Mouse (Mus musculus) intestine, embryonic 15.5 days (tissue): ENCODE data around the gene Gmds. TPM values are rescaled to one million over a fixed set of nuclear protein-coding genes. Genes with fewer than 3 reads are reported as not detected.

ENCODE experiments used
- ATAC-seq: fragments of 200-750 bp; cut with Nextera tagmentation; 2 replicates; pipeline ENCODE4 v1.8.0; 2017; ENCODE audit warnings: moderate TSS enrichment, moderate library complexity
- H3K27ac ChIP-seq: fragments of 300-500 bp; sonication (generic); 2 replicates; pipeline ENCODE4 v1.5.1; 2015; ENCODE audit warnings: mild to moderate bottlenecking, inconsistent platforms
- H3K27me3 ChIP-seq: fragments of 300-500 bp; sonication (generic); replicated peaks from 2 replicates; pipeline ENCODE4 v1.6.1; 2015; ENCODE audit warnings: inconsistent platforms
- H3K36me3 ChIP-seq: fragments of 300-500 bp; sonication (generic); 2 replicates; pipeline ENCODE4 v1.6.1; 2015; ENCODE audit warnings: inconsistent platforms
- H3K4me1 ChIP-seq: fragments of 300-500 bp; sonication (generic); replicated peaks from 2 replicates; pipeline ENCODE4 v1.6.1; 2015; ENCODE audit warnings: inconsistent platforms
- H3K4me2 ChIP-seq: fragments of 300-500 bp; sonication (generic); replicated peaks from 2 replicates; pipeline ENCODE4 v1.6.1; 2015; ENCODE audit warnings: mild to moderate bottlenecking, inconsistent platforms
- H3K4me3 ChIP-seq: fragments of 300-500 bp; sonication (generic); replicated peaks from 2 replicates; pipeline ENCODE4 v1.5.1; 2015; ENCODE audit warnings: inconsistent platforms
- H3K9ac ChIP-seq: fragments of 300-500 bp; sonication (generic); 2 replicates; pipeline ENCODE4 v1.6.1; 2015; ENCODE audit warnings: inconsistent platforms
- H3K9me3 ChIP-seq: fragments of 300-500 bp; sonication (generic); 2 replicates; pipeline ENCODE4 v1.6.1; 2016; ENCODE audit warnings: inconsistent platforms
- WGBS: fragments of 180-500 bp; shearing (Covaris S2); methylation state at CpG from one replicate; pipeline ENCODE4 v1.1.7; 2015; 5-methylcytosine and 5-hydroxymethylcytosine counted together
- polyA plus RNA-seq: library from polyadenylated mRNA; unstranded; fragments of >200 nt; fragmentation: Nextera tagmentation; extraction: Ambion mirVana; gene quantifications from 2 replicates; pipeline ENCODE4 v1.2.1, GENCODE M21; 2015

The Gmds gene
- polyA plus RNA-seq, 1 experiment from 2014 or later: 170 TPM

GRCm38 (mm10) chr13:32312663-32313062 lies 25.9 kb downstream of the Gmds start:
- WGBS: 80% methylated on average over 3 of the region's 3 CpGs
- H3K9ac ChIP-seq: no peak overlapping the region
- H3K4me3 ChIP-seq: no peak overlapping the region
- H3K9me3 ChIP-seq: no peaks in the 10 kb centered on the region
- H3K27ac ChIP-seq: no peak overlapping the region
- H3K36me3 ChIP-seq: no peaks in the 10 kb centered on the region
- no peak for ATAC-seq
- H3K27me3 ChIP-seq: no peaks in the 10 kb centered on the region
- no peak overlapping the region for H3K4me2 ChIP-seq
- peaks cover 7% of the 10 kb centered on the region; the same call in 1 of the 2 replicates for H3K4me1 ChIP-seq

GRCm38 (mm10) chr13:32311476-32311875 lies 27.1 kb downstream of the Gmds start:
- 86% methylated on average over 2 of the region's 2 CpGs for WGBS
- H3K4me3 ChIP-seq: no peak overlapping the region

GRCm38 (mm10) chr13:32298456-32298855 lies 40.1 kb downstream of the Gmds start:
- no peak overlapping the region for H3K9ac ChIP-seq

More at GRCm38 (mm10) chr13:32311476-32311875, 27.1 kb downstream of the Gmds start:
- H3K9ac ChIP-seq: no peak overlapping the region
- no peaks in the 10 kb centered on the region for H3K9me3 ChIP-seq
- no peak overlapping the region for H3K27ac ChIP-seq
- peaks cover 3% of the 10 kb centered on the region; the same call in 1 of the 2 replicates for H3K4me1 ChIP-seq
- no peaks in the 10 kb centered on the region for H3K27me3 ChIP-seq
- H3K36me3 ChIP-seq: no peaks in the 10 kb centered on the region
- ATAC-seq: 0 out of 2 replicates have a peak, but pooled peaks have one; percentile 6
- H3K4me2 ChIP-seq: no peak overlapping the region

GRCm38 (mm10) chr13:32297398-32297797 lies 41.1 kb downstream of the Gmds start:
- no peak overlapping the region for H3K4me2 ChIP-seq
- ATAC-seq: peak; percentile 53; the same call in 1 of the 2 replicates
- H3K9ac ChIP-seq: no peak overlapping the region
- no peaks in the 10 kb centered on the region for H3K4me1 ChIP-seq
- no peaks in the 10 kb centered on the region for H3K27me3 ChIP-seq
- no peaks in the 10 kb centered on the region for H3K9me3 ChIP-seq
- no peaks in the 10 kb centered on the region for H3K36me3 ChIP-seq
- 58% methylated on average over 5 of the region's 5 CpGs for WGBS
- H3K27ac ChIP-seq: no peak overlapping the region
- no peak overlapping the region for H3K4me3 ChIP-seq

More at GRCm38 (mm10) chr13:32298456-32298855, 40.1 kb downstream of the Gmds start:
- no peak for ATAC-seq
- Histone ChIP-seq H3K4me3 (no peak overlapping the region), H3K27me3 (no peaks in the 10 kb centered on the region), H3K4me1 (no peaks in the 10 kb centered on the region), H3K27ac (no peak overlapping the region), H3K36me3 (no peaks in the 10 kb centered on the region), H3K9me3 (no peaks in the 10 kb centered on the region), H3K4me2 (no peak overlapping the region)
- WGBS: 56% methylated on average over 1 of the region's 1 CpGs

- no peak overlapping the region for H3K4me3 ChIP-seq
- no peak overlapping the region for H3K9ac ChIP-seq
- no peaks in the 10 kb centered on the region for H3K9me3 ChIP-seq
- no peak for ATAC-seq
- WGBS: 74% methylated on average over 3 of the region's 3 CpGs
- no peaks in the 10 kb centered on the region for H3K4me1 ChIP-seq
- H3K4me2 ChIP-seq: no peak overlapping the region
- no peak overlapping the region for H3K27ac ChIP-seq
- no peaks in the 10 kb centered on the region for H3K27me3 ChIP-seq
- H3K36me3 ChIP-seq: no peaks in the 10 kb centered on the region
These were observed 43.9 kb downstream of the Gmds start for GRCm38 (mm10) chr13:32294416-32295195.

GRCm38 (mm10) chr13:32272937-32273496 lies 65.5 kb downstream of the Gmds start:
- no peak overlapping the region for H3K9ac ChIP-seq
- no peak overlapping the region for H3K4me2 ChIP-seq
- H3K27me3 ChIP-seq: no peaks in the 10 kb centered on the region
- 95% methylated on average over 2 of the region's 2 CpGs for WGBS
- no peak overlapping the region for H3K27ac ChIP-seq
- no peak for ATAC-seq
- H3K9me3 ChIP-seq: no peaks in the 10 kb centered on the region
- H3K36me3 ChIP-seq: no peaks in the 10 kb centered on the region
- no peak overlapping the region for H3K4me3 ChIP-seq
- H3K4me1 ChIP-seq: no peaks in the 10 kb centered on the region

- Histone ChIP-seq H3K9me3 (no peaks in the 10 kb centered on the region), H3K4me2 (no peak overlapping the region), H3K4me3 (no peak overlapping the region), H3K36me3 (no peaks in the 10 kb centered on the region), H3K27ac (no peak overlapping the region), H3K27me3 (no peaks in the 10 kb centered on the region), H3K9ac (no peak overlapping the region), H3K4me1 (no peaks in the 10 kb centered on the region)
- 32% methylated on average over 2 of the region's 2 CpGs for WGBS
- no peak for ATAC-seq
These were observed 68.8 kb downstream of the Gmds start for GRCm38 (mm10) chr13:32269757-32270156.

- Histone ChIP-seq H3K36me3 (no peaks in the 10 kb centered on the region), H3K9me3 (no peaks in the 10 kb centered on the region), H3K27me3 (no peaks in the 10 kb centered on the region), H3K4me1 (no peaks in the 10 kb centered on the region), H3K4me3 (no peak overlapping the region), H3K9ac (no peak overlapping the region), H3K27ac (no peak overlapping the region), H3K4me2 (no peak overlapping the region)
- no peak for ATAC-seq
- 70% methylated on average over 2 of the region's 2 CpGs for WGBS
These were observed 69.3 kb downstream of the Gmds start for GRCm38 (mm10) chr13:32269261-32269660.

GRCm38 (mm10) chr13:32268284-32268683 lies 70.3 kb downstream of the Gmds start:
- WGBS: 30% methylated on average over 3 of the region's 3 CpGs
- no peak overlapping the region for H3K4me2 ChIP-seq

GRCm38 (mm10) chr13:32267184-32267775 lies 71.3 kb downstream of the Gmds start:
- 26% methylated on average over 2 of the region's 2 CpGs for WGBS

More at GRCm38 (mm10) chr13:32268284-32268683, 70.3 kb downstream of the Gmds start:
- ATAC-seq: no peak
- Histone ChIP-seq H3K36me3 (no peaks in the 10 kb centered on the region), H3K27ac (no peak overlapping the region), H3K9ac (no peak overlapping the region), H3K27me3 (no peaks in the 10 kb centered on the region), H3K4me1 (no peaks in the 10 kb centered on the region), H3K4me3 (no peak overlapping the region), H3K9me3 (no peaks in the 10 kb centered on the region)

GRCm38 (mm10) chr13:32266721-32267120 lies 71.8 kb downstream of the Gmds start:
- WGBS: 28% methylated on average over 3 of the region's 3 CpGs
- Histone ChIP-seq H3K4me2 (no peak overlapping the region), H3K9ac (no peak overlapping the region), H3K9me3 (no peaks in the 10 kb centered on the region), H3K27ac (no peak overlapping the region), H3K4me3 (no peak overlapping the region), H3K36me3 (no peaks in the 10 kb centered on the region), H3K4me1 (no peaks in the 10 kb centered on the region), H3K27me3 (no peaks in the 10 kb centered on the region)
- ATAC-seq: no peak

More at GRCm38 (mm10) chr13:32267184-32267775, 71.3 kb downstream of the Gmds start:
- H3K9me3 ChIP-seq: no peaks in the 10 kb centered on the region
- H3K4me3 ChIP-seq: no peak overlapping the region
- no peak overlapping the region for H3K4me2 ChIP-seq
- no peaks in the 10 kb centered on the region for H3K4me1 ChIP-seq
- no peak overlapping the region for H3K9ac ChIP-seq
- no peaks in the 10 kb centered on the region for H3K27me3 ChIP-seq
- H3K36me3 ChIP-seq: no peaks in the 10 kb centered on the region
- no peak overlapping the region for H3K27ac ChIP-seq
- ATAC-seq: no peak

GRCm38 (mm10) chr13:32256121-32256520 lies 82.4 kb downstream of the Gmds start:
- no peaks in the 10 kb centered on the region for H3K4me1 ChIP-seq
- no peak overlapping the region for H3K9ac ChIP-seq
- no peak overlapping the region for H3K27ac ChIP-seq
- ATAC-seq: no peak
- H3K27me3 ChIP-seq: no peaks in the 10 kb centered on the region
- no peak overlapping the region for H3K4me2 ChIP-seq
- WGBS: 60% methylated on average over 2 of the region's 2 CpGs
- H3K9me3 ChIP-seq: no peaks in the 10 kb centered on the region
- H3K4me3 ChIP-seq: no peak overlapping the region
- H3K36me3 ChIP-seq: no peaks in the 10 kb centered on the region
